Mouse (Mus musculus): ENCODE data around the gene Nid2. TPM values are rescaled to one million over a fixed set of nuclear protein-coding genes. Genes with fewer than 3 reads are reported as not detected.

The Nid2 gene
- polyA plus RNA-seq, 1 experiment, result 0.36 TPM

GRCm38 (mm10) chr14:19858808-19859776, 108.0 kb downstream of the Nid2 start:
- TF ChIP-seq GATA1 (IDR thresholded peaks at IDR 0.05; ENCODE audit: low read length), result no peak

DNA sequence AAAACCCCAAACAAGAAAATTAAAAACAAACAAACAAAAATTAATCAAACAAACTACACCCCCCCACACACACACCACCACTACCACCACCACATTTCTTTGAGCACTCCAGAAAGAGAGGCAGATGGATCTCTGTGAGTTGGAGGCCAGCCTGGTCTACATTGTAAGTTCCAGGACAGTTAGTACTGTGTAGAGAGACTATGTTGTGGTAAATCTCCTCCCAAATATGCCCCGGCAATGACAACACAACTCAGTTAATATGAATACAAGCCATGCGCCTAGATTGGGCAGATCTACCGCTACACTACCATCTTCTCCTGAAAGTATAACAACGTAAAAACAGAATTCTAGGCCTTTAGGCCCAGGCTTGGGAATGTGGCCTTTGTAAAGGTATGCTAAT, 109.2 kb downstream of the Nid2 start:
- TF ChIP-seq GATA1 (IDR thresholded peaks at IDR 0.05; ENCODE audit: low read length), result no peak

Other genes with a start within 250 kb of the Nid2 start
- gene Gm2244, start 201.3 kb upstream of the Nid2 start, polyA plus RNA-seq (2012), result not detected in 2 replicates
- gene Gm2237, start 166.1 kb upstream of the Nid2 start, polyA plus RNA-seq (2012), result not detected in 2 replicates
- gene Gm5458, start 148.7 kb upstream of the Nid2 start, polyA plus RNA-seq (2012), result not detected in 2 replicates
- 197 and 247 TPM in 2 replicates for gene Rtraf, start 72.6 kb downstream of the Nid2 start, polyA plus RNA-seq (2012)
- gene Gng2, start 226.4 kb downstream of the Nid2 start, polyA plus RNA-seq (2012), result 0.40 and 0.67 TPM in 2 replicates

All from G1E-ER4 (cell line).